Mouse (Mus musculus): ENCODE results near the gene Pbx4. TPM values are rescaled to one million over a fixed set of nuclear protein-coding genes. Genes with fewer than 3 reads are reported as not detected.

Pbx4 gene
- total RNA-seq, 2 experiments from 2014 or later, result not detected

DNA sequence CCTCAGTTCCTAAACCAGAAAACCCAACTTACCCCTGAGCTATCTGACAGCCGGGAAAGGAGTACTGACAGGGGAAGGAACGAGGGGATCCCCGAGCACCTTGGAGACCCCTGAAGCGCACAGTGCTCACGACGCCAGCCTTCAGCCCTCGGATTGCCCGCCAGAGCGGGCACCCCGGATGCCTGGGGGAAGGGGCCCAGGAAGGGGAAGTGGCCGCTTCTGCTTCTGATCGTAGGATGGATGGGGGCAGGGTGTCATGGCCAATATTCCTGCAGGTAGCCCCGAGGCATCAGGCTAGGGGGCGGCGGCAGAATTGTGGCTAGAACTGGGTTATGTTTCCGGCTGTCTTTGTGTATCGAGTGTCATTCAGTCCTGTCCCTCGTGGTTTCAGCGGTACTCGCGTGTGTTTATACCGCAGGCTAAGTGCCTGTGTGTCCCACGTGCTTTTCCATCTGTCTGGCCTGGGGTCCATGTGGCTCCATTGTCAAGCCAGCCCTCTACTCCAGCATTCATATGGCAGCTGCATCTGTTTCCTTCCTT is 23.4 kb upstream of the Pbx4 start:
- no peak for DNase-seq (ENCODE audit: low spot score)

DNA sequence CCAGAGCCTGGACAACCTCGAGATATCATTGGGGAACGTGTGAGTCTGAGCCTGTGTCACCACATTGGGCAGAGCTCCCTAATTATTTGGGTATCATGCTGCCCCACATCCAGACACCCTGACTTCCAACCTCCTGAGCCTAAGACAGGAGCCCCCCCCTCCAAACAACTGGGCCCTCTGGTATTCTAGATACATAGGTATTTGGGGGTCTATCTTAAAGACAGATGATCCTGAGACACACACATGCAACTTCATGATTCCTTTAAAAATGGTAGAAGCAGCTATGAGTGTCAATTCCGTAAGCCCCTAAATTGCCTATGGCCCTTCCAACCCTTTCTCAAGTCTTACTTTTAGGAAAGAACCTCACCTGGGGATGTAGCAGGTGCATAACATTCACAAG is 22.5 kb upstream of the Pbx4 start:
- DNase-seq (ENCODE audit: low spot score), result no peak

DNA sequence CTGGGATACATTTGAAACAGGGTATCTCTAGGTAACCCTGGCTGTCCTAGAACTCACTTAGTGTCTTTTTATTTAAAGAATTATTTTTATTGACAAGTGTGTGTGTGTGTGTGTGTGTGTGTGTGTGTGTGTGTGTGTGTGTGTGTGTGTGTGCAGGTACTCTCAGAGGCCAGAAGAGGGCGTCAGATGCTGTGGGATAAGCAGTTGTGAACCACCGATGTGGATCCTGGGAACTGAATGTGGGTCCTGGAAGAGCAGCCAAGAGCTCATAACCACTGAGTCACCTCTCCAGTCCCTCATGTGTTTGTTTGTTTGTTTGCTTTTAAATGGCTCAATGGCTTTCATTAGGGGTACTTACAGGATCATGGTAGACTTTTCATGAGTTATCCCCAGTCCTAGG is 17.4 kb upstream of the Pbx4 start:
- no peak for DNase-seq (ENCODE audit: low spot score)

DNA sequence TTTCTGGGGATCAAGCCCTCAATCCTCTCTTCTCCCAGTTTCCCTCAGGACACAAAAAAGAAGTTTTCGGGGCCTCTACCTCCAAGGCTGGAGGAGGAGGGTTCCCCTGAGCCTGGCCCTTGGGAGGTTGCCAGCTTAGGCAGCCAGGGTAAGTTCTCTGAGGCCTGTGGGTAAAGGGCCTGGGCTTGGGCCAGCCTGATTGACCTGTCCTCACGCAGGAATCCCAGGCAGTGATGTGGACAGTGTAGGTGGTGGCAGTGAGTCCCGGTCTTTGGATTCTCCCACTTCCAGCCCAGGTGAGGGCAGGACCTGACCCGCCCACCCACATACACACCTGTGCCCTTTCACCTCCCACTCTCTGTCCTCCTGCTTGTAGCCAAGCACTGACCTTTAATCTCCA is 16.9 kb upstream of the Pbx4 start:
- DNase-seq (ENCODE audit: low spot score), result no peak

DNA sequence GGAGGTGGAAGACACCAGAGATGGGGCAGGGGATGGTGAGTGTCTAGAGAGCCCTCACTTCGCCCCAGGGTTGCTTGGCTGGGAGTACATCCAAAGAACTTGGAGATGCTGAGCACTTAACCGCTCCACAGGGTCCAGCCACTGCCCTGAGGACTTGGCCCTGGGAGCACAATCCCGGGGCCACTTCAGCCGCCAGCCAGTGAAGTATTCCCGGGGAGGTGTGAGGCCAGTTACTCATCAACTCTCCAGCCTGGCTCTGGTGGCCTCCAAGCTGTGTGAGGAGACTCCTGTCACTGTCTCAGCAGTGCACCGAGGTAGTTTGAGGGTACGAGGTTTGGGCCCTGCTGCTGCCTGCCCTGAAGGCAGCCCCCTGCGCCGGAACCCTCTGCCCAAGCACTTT is 11.8 kb upstream of the Pbx4 start:
- DNase-seq (ENCODE audit: low spot score), result no peak

DNA sequence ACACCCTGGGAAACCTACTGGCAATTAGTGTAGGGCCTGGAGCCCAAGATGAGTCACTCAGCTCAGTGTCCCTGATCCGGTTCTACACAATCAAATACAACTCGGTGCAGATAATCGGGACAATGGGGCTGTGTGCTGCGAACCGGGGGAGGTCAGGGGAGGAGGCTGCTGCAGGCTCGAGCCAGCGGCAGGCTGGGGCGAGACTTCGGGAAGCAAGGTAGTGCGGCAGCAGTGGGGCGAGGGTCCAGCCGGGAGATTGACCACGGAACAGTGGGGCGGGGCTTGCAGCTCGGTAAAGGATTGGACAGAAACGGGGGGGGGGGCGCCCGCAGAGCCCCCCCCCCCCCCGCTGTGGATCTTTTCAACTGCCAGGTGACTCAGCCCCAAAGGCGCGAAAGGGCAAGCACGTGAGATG is 10.3 kb upstream of the Pbx4 start:
- DNase-seq (ENCODE audit: low spot score), result no peak

DNA sequence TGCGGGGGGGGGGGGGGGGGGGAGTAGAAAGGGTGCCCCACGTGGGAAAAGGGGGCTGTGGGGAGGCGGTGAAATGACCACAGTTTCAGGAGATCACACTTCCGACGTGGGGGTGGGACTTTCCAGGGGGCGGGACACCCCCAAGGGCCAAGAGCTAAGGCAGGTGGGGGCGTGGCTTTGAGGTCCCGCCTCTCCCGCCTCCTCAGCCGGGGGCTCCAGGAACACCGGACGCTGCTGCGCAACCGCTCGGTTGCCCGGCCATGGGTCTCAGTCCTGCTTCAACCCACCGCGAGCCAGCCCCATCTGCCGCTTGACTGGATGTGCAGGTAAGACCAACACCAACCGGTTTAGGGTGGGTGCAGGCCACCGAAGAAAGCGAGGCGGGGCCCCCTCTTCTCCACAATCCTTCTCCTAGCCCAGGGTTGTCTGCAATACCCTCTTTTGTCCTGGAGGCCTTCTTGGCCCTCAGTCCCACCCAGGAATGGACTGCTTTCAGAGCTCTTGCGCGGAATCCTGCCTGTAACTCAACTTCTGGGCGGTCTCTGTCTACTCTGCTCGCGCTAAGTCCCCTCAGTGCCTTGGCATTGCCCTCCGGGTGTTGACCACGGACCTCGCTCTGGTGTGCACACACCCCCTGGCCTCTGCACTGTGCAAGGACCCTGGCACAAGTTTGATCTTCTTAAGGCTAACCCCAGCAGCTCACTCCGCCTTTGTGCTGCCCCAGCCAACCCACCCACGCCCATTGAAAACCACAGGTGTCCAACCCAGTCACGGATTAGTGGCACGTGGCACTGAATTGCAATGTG is 9.7 kb upstream of the Pbx4 start, which contains the start of gene Lpar2:
Gene Lpar2, plus strand, starts transcription at position 44 of the 806 bp plus-strand sequence.
- DNase-seq (ENCODE audit: low spot score), result no peak

DNA sequence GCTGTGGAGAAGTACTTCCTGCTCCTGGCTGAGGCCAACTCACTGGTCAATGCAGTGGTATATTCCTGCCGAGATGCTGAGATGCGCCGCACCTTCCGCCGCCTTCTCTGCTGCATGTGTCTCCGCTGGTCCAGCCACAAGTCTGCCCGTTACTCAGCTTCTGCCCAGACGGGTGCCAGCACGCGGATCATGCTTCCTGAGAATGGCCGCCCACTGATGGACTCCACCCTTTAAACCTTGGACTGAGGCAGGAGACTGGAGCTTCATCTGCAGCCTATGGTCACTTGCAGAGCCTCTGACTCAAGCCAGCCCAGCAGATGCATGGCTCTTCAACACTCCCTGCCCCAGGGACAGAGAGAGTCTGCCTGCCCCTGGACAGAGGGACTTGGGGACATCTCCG is 5.9 kb upstream of the Pbx4 start:
- DNase-seq (ENCODE audit: low spot score), result no peak

DNA sequence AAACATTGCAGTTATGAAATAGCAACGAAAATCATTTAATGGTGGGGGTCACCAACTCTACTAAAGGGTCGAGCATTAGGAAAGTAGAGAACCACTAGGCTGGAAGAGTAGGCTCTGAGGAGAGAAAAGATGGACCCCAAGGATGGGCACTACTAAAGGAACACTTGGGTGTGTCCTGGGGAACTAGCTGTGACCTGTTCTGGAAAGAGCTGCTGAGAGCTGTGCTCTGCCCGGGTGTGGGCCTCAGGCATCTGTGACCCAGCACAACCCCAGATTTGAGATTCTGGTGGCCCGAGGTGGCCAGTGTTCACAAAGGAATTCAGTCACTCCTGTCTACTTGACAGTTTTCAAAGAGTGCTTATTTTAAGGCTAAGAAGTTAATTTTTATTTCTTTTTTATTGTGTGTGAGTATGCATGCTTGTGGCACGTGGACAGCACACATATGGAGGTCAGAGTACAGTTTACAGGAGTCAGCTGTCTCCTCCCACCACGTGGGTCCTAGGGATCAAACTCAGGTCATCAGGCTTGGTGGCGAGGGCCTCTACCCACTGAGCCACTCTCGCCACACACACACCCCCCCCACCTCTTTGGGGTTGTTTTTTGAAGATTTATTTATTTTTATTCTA is 4.9 kb downstream of the Pbx4 start:
- DNase-seq (ENCODE audit: low spot score), result no peak

DNA sequence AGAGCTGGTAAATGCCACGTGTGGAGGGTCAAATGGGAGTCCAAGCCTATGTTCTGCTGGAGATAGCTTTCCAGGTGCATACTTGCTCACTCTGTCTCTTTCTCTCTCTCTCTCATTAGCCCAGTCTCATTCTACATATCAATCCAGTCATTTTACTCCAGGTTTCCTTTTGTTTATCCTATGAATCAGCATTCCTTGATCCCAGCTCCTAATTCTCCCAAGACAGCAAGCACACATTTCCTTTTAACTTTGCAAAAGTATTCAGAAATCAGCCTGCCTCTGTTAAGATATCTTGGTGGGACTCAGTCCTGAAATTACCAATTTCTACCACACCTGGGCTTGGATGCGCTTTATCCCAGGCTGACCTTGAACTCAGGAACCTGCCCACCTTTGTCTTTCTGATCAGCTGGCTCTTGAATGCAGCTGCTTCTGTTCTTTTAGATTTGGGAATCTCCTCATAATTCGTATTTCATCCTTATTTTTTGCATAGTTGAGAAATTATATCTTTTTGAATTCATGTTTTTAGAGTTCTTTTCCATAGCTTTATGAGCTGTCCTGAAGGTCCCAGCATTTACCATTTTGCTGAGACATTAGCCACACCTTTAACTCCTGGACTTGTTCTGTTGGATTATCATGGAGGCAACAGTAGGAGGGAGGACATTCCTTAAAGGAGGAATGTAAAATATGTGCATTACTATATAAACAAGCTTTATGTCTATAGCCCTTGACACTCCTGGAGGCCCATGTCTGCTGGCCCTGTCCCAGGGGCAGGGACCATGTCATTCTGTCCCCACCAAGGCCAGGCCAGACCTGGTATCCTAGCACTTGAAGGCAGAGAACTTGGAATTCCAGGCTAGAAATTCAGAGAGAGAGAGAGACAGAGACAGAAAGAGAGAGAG is 15.1 kb downstream of the Pbx4 start:
- DNase-seq (ENCODE audit: low spot score), result no peak

DNA sequence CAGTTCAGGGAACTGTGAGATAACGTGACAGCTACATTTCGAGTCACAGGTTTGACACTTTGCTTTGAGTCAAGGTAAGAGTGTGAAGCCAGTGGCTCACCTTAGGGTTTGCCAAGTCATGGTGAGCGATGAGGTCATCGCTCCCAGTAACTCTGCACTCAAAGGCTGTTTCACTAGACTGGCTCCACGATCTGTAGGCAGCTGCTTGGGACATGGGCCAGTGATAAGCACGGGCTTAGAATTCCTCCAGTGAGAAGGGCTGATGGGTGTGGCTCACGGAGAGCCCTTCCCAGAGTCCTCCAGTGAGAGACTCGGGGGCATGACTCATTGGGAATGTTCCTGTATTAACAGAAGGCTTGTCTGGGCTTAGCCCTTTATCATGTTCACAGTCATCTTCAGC is 16.7 kb downstream of the Pbx4 start:
- DNase-seq (ENCODE audit: low spot score), result peak; percentile 18

DNA sequence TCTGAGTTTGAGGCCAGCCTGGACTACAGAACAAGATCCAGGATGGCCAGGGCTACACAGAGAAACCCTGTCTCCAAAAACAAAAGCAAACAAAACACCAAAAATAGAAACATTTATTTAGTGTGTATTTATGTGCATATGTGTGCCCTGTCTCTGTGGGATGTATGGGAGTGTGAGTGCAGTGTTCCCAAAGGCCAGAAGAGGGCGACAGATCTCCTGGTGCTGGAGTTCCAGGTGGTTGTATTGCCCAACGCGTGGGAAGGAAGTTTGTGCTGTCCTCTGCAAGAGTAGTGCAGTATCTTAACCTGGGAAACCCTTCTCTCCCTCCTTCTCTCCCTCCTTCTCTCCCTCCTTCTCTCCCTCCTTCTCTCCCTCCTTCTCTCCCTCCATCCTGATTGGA is 17.6 kb downstream of the Pbx4 start:
- DNase-seq (ENCODE audit: low spot score), result no peak

DNA sequence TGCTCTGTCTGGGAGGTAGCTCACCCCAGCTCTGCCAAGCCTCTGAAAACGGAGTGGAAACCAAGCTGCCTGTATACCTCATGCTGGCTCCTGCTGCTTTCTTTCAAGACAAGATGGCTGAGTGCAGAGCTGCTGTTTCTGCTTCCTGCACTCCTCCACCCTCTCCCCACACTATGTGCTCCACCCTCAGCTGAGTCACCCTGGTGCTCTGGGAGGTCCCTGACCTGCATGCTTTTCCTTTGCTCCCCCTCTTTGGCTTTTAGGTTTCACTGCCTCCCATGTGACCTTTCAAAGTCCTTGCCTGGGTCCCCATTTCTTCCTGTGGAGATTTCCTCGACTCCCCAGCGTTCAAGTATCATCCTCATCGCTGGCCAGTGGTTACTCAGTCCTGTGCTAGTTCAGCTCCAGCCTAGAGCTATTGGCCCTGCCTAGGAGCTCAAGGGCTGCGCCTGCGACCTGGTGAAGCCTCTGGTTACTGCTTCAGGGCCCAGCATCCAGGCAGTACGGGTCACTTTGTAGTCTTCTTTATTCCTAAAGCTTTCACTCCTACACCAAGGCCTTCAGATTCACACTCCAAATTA is 18.7 kb downstream of the Pbx4 start:
- DNase-seq (ENCODE audit: low spot score), result no peak

DNA sequence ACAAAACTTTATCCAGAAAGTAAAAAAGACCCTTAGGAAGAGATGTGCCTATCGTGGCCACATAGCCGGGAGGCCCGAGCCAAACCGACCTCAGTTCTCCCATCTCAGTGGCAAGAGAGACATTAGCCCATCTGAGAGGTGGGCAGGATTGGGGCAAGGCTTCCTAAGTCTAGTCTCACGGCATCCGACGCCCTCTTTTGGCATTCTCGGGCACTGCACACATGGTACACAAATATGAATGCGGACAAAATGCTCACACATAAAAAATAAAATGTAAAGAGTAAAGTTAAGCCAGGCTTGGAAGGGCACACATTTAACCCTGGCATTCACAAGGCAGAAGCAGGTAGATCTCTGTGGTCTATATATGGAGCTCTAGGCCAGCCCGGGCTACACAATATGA is 21.6 kb downstream of the Pbx4 start:
- DNase-seq (ENCODE audit: low spot score), result no peak

DNA sequence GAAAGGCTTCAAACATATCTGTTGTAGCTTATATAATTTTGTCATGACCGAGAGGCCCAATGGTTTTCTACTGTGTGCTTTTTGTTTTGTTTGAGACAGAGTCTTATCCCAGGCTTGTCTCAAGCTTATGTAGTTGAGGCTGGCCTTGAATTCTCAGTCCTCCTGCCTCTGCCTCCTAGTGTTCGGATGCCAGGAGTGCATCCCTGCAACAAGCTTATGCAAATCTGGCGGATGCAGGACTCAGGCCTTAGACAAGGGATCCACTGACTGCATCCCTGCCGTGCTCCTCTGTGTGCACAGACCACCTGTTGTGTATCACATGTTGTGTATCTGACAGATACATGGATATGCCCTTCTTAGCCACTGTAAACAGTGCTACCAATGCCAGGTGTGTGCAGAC is 28.5 kb downstream of the Pbx4 start:
- no peak for DNase-seq (ENCODE audit: low spot score)

DNA sequence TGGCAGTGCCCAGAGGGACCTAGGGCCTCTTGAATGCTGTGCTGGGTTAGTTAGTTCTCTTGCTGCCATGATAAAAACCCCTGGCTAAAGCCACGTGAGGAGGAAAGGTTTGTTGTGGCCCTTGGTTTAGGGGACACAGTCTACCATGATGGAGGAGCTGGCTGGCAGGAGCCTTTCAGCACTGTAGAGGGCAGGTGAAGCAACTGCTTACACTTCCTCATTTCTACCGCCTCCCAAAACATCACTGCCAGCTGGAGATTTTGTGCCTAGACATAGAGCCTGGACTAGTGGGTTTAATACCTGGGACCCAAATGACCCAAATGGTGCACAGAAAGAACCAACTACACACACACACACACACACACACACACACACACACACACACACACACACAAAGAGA is 29.0 kb downstream of the Pbx4 start:
- DNase-seq (ENCODE audit: low spot score), result no peak

DNA sequence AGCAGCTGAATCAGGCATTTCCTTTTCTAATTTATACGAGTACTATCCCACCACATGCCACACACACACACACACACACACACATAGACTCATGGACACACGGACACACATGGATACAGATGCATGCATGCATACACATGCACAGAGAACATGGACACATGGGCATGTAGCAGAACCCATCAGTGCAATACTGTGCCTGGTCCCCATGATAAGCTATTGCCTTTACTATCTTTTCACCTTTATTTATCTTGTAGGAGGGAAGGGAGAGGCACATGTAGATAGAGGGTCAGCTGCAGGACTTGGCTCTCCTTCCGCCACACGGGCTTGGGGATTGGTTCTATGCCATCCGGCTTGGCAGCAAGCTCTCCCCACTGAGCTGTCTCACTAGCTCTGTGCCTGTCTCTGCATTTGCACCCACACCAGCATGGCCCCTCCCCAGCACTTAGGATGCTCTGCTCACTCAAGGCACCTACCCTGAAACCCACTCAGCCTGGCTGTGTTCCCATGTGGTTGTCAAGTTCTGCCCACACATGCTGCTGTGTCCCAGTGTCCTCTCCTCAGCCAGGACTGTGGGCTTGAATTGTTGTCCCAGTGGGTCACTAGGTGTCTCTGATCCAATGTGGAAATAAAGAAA is 31.2 kb downstream of the Pbx4 start:
- DNase-seq (ENCODE audit: low spot score), result no peak

DNA sequence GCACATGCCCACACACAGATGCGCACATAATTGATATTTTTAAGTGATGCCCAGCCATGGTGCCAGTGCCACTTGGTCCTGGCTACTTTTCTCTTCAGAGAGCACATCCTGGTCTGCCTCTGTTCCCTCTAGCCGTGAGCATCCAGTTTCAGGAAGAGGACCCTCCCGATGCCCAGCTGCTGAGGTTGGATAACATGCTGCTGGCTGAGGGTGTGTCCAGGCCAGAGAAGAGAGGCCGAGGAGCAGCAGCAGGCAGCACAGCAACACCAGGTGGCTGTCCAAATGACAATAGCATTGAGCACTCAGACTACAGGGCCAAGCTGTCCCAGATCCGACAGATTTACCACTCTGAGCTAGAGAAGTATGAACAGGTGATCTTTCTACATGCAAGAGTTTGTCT is 31.9 kb downstream of the Pbx4 start:
- DNase-seq (ENCODE audit: low spot score), result no peak

DNA sequence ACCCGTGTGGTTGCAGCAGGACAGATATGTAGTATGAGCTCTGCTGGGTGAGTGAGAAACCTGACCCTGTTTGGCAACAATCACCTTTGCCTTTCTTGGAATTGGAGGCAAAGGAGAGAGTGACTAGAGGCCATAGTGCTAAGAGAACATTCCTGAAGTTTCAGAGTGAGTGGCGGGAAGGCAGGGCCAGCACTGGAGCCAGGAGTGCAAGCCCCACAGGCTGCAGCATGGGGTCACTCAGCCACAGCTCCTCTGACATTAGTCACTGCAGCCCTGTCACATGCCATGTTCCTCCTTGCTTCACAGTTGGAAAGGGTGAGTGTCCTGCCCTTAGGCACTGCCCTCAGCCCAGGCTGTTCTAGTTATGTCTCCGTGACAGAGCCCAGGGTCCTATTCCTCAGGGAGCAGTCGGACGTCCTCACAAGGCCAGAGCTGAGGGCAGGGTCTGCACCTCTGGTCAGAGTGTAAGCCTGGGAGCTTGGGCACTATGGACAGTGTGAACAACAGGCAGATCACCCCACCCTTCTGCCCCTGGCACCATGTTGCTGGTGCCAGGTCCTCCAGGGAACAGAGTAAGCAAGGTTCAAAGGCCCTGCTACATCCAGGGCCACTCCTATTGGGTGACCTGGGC is 35.5 kb downstream of the Pbx4 start:
- DNase-seq (ENCODE audit: low spot score), result peak; percentile 30

DNA sequence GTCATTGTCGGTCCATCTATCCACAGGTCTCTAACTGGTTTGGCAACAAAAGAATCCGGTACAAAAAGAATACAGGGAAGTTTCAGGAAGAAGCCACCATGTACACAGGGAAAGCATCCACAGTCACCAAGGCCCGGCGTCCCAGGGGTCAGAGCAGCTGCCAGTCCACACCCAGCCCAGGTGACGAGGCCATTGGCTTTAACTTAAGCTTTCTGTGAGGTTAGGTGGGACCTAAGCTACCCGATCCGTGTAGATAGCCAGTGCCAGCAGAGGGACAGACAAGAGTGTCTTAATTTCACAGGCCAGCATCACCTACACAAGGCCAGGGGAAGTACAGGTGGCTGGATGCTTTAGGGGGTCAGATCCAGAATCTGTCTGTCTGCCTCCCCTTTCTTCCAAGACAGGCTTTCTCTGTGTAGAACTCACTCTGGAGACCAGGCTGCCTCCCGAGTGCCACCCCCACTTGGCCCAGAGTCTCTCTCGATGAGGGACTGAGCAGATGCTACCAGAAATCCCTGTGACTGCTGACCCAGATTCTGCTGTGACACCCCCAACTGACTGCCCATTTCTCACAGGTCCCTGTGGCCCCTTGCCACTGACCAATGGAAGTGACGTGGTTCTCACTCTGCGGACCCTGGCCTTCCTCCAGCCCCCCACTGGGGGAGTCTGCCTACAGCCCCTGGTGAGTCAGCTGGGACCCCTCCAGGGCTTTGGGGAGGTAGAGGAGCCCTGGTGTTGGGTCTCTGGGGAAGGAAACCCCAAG is 37.9 kb downstream of the Pbx4 start:
- DNase-seq (ENCODE audit: low spot score), result no peak
